Mouse (Mus musculus) intestine, embryonic 14.5 days (tissue): ENCODE measurements around the gene Kcng1. TPM values are rescaled to one million over a fixed set of nuclear protein-coding genes. Genes with fewer than 3 reads are reported as not detected.

ENCODE experiments used
- ATAC-seq: fragments of 200-750 bp; cut with Nextera tagmentation; replicated peaks from 2 replicates; pipeline ENCODE4 v1.8.0; 2017; ENCODE audit warnings: low read depth, moderate number of reproducible peaks, moderate TSS enrichment, moderate library complexity; ENCODE audit not compliant: low FRiP score, low TSS enrichment
- DNase-seq: peaks from one replicate; pipeline ENCODE4 v3.0.0-alpha.2; 2018; ENCODE audit warnings: low spot score
- H3K27ac ChIP-seq: fragments of 300-500 bp; sonication (generic); 2 replicates; pipeline ENCODE4 v1.5.1; 2014; ENCODE audit warnings: low read depth, mild to moderate bottlenecking, control low read depth
- H3K27me3 ChIP-seq: fragments of 300-500 bp; sonication (generic); replicated peaks from 2 replicates; pipeline ENCODE4 v1.6.1; 2014; ENCODE audit warnings: low read length, control low read depth; ENCODE audit not compliant: control insufficient read depth, insufficient read depth
- H3K36me3 ChIP-seq: fragments of 300-500 bp; sonication (generic); 2 replicates; pipeline ENCODE4 v1.6.1; 2014; ENCODE audit warnings: low read length, control low read depth; ENCODE audit not compliant: control insufficient read depth, insufficient read depth
- H3K4me1 ChIP-seq: fragments of 300-500 bp; sonication (generic); replicated peaks from 2 replicates; pipeline ENCODE4 v1.6.1; 2014; ENCODE audit warnings: low read length, control low read depth, mixed read lengths; ENCODE audit not compliant: control insufficient read depth, insufficient read depth
- H3K4me2 ChIP-seq: fragments of 300-500 bp; sonication (generic); 2 replicates; pipeline ENCODE4 v1.6.1; 2014; ENCODE audit warnings: low read length
- H3K4me3 ChIP-seq: fragments of 300-500 bp; sonication (generic); 2 replicates; pipeline ENCODE4 v1.5.1; 2014; ENCODE audit warnings: low read depth, low read length, control low read depth, mixed read lengths
- H3K9ac ChIP-seq: fragments of 300-500 bp; sonication (generic); 2 replicates; pipeline ENCODE4 v1.6.1; 2014; ENCODE audit warnings: mild to moderate bottlenecking, low read length
- H3K9me3 ChIP-seq: fragments of 300-500 bp; sonication (generic); 2 replicates; pipeline ENCODE4 v1.6.1; 2016; ENCODE audit warnings: low read length, control low read depth; ENCODE audit not compliant: control insufficient read depth
- WGBS: fragments of 180-500 bp; shearing (Covaris S2); extraction: QIAGEN DNeasy Blood & Tissue Kit; methylation state at CpG from one replicate; pipeline ENCODE4 v1.1.7; 2014; 5-methylcytosine and 5-hydroxymethylcytosine counted together
- polyA plus RNA-seq: library from polyadenylated mRNA; unstranded; fragments of >200 nt; fragmentation: Nextera tagmentation; extraction: Ambion mirVana; gene quantifications from 2 replicates; pipeline ENCODE4 v1.2.1, GENCODE M21; 2014

Kcng1 gene
- polyA plus RNA-seq, 1 experiment from 2014 or later = 12.0 TPM

DNA sequence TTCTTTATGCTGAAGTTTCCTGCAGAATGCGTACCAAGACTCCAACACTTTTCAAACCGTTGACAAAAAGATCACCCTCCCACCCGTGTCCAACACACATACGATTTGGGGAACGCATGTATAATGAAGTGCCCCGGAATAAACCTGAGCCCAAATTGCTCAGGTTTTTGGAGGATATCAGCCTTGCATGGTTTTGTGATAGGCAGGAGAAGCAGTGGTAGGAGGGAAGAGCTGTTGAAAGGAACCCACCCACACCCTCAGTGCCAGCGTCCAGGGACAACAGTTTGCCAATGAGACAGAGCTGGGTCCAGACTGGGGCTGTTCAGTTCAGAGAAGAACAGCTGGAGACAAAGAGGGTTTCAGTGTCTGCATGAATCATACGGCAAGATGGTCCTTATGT, 18.1 kb upstream of the Kcng1 start:
- no peaks in the 10 kb centered on the region for H3K4me1 ChIP-seq
- H3K9me3 ChIP-seq = no peaks in the 10 kb centered on the region
- H3K9ac ChIP-seq = no peak overlapping the region
- WGBS = 82% methylated on average over 8 of the region's 8 CpGs
- H3K4me3 ChIP-seq = no peak overlapping the region
- H3K27me3 ChIP-seq = no peaks in the 10 kb centered on the region
- ATAC-seq (no peak), DNase-seq (no peak)
- no peaks in the 10 kb centered on the region for H3K36me3 ChIP-seq
- no peak overlapping the region for H3K27ac ChIP-seq
- H3K4me2 ChIP-seq = no peak overlapping the region

DNA sequence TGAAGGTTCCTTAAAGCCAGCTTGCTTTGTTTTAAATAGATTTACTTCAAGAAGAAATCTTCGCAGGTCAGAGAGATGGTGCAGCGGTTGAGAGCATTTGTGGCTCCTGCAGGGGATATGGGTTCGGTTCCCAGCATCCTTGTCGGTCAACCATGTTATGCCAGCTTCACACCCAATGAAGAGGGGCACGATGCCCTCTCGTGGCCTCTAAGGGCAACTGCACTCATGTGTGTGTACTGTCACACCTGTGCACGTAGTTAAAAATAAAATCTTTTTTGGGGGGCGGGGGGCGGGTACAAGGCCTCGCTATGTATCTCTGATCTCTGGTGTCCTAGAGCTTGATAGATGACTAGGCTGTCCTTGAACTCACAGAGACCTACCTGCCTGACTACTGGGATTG, 15.0 kb upstream of the Kcng1 start:
- 0 out of 2 replicates have a peak, but pooled peaks cover 3% of the 10 kb centered on the region for H3K4me1 ChIP-seq
- no peak overlapping the region for H3K4me3 ChIP-seq
- ATAC-seq (no peak), DNase-seq (no peak)
- H3K9ac ChIP-seq = no peak overlapping the region
- H3K9me3 ChIP-seq = no peaks in the 10 kb centered on the region
- H3K4me2 ChIP-seq = no peak overlapping the region
- WGBS = 84% methylated on average over 10 of the region's 10 CpGs
- H3K27ac ChIP-seq = no peak overlapping the region
- H3K27me3 ChIP-seq = no peaks in the 10 kb centered on the region
- no peaks in the 10 kb centered on the region for H3K36me3 ChIP-seq

DNA sequence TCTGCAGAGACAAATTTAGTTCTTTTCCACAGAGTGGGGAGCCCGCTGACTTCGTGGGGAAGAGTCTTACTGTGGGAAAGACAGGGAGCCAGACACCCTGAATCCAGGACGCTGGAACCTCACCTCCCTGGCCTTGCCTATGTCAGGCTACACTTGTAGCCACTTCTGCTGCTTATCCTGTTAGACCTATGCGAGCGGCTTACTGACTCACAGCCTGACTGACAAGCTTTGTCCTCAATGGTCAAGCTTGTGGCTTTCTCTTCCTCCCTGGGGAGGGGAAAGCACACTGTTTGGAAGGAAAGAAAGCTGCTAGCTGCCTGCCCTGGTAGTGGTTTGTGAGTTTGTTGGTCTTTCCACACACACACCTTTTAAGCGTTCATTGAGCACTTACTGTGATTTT, 11.0 kb upstream of the Kcng1 start:
- ATAC-seq (no peak), DNase-seq (no peak)
- H3K4me3 ChIP-seq = no peak overlapping the region
- H3K4me1 ChIP-seq = peaks cover 3% of the 10 kb centered on the region; the same call in 1 of the 2 replicates
- H3K4me2 ChIP-seq = no peak overlapping the region
- H3K9me3 ChIP-seq = no peaks in the 10 kb centered on the region
- H3K36me3 ChIP-seq = no peaks in the 10 kb centered on the region
- H3K27me3 ChIP-seq = no peaks in the 10 kb centered on the region
- H3K27ac ChIP-seq = no peak overlapping the region
- 30% methylated on average over 6 of the region's 6 CpGs for WGBS
- H3K9ac ChIP-seq = no peak overlapping the region

DNA sequence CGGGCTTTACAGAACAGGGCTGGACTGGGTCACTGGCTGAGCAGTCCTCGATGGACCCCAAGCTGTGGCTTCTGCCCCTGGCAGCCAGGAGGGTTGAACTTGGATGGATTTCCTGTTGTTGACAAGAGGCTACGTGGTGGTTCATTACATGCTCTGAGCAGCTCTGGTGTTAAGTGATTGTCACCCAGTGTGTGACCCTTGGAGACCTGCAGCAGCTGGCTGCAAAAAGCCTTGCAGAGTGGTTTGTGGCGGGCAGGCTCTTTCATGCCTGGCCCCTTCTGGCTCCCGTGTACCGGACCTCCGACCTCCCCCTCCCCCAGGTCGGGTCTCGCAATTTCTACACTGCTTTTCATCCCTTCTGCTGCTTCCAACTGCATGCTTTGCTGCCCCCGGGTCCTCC, 10.5 kb upstream of the Kcng1 start:
- Histone ChIP-seq H3K4me1 (peaks cover 3% of the 10 kb centered on the region; the same call in 1 of the 2 replicates), H3K27me3 (no peaks in the 10 kb centered on the region), H3K4me2 (no peak overlapping the region), H3K4me3 (no peak overlapping the region), H3K9ac (no peak overlapping the region), H3K27ac (no peak overlapping the region), H3K36me3 (no peaks in the 10 kb centered on the region), H3K9me3 (no peaks in the 10 kb centered on the region)
- DNase-seq (no peak), ATAC-seq (no peak; the same call in 1 of the 2 replicates)
- 15% methylated on average over 10 of the region's 10 CpGs for WGBS

DNA sequence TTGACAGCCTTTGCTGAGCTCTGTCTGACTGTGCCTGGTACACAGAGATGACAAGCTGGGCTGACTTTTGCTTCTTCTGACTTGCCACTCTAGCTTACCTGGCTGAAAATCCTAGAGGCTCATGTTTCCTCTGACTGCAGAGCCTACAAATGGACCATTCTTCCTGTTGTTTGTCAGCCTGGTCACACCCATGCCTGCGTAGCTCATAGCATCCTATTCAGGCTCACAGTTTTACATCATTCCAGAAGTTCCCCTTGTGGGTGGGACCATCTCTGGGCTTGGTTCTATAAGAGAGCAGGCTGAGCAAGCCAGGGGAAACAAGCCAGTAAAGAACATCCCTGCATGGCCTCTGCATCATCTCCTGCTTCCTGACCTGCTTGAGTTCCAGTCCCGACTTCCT, 8.3 kb upstream of the Kcng1 start:
- ATAC-seq = no peak

DNA sequence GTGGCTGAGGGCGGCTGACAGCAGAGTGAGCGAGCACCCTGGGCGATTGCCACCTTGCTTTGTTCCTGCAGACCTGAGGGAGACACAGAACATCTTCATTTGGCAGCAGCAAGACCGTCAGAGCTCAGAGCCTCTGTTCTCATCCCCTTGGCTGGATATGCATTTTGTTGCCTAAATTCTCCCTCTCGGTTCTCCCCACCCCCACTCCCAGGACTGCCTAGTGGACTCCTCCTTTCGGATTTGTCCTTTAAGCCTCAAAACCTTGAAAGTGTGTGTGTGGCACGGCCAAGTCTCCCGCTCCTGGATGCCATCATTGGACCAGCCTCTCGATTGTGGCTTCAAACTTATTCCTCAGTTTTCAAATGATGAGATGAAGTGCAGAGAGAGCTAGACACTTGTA, 7.5 kb upstream of the Kcng1 start:
- DNase-seq (no peak), ATAC-seq (no peak)
- H3K4me1 ChIP-seq = peaks cover 3% of the 10 kb centered on the region; the same call in 1 of the 2 replicates
- H3K9me3 ChIP-seq = no peaks in the 10 kb centered on the region
- no peak overlapping the region for H3K27ac ChIP-seq
- no peaks in the 10 kb centered on the region for H3K27me3 ChIP-seq
- no peak overlapping the region for H3K9ac ChIP-seq
- 49% methylated on average over 9 of the region's 9 CpGs for WGBS
- no peaks in the 10 kb centered on the region for H3K36me3 ChIP-seq
- no peak overlapping the region for H3K4me3 ChIP-seq
- H3K4me2 ChIP-seq = peak overlapping the region; percentile 11; the same call in 1 of the 2 replicates

More for the DNA sequence above, 8.3 kb upstream of the Kcng1 start:
- H3K4me1 ChIP-seq = peaks cover 3% of the 10 kb centered on the region; the same call in 1 of the 2 replicates
- no peaks in the 10 kb centered on the region for H3K27me3 ChIP-seq
- no peaks in the 10 kb centered on the region for H3K36me3 ChIP-seq
- no peak for DNase-seq
- H3K27ac ChIP-seq = no peak overlapping the region
- no peak overlapping the region for H3K9ac ChIP-seq
- H3K9me3 ChIP-seq = no peaks in the 10 kb centered on the region
- H3K4me3 ChIP-seq = no peak overlapping the region
- WGBS = 67% methylated on average over 2 of the region's 2 CpGs
- H3K4me2 ChIP-seq = no peak overlapping the region

DNA sequence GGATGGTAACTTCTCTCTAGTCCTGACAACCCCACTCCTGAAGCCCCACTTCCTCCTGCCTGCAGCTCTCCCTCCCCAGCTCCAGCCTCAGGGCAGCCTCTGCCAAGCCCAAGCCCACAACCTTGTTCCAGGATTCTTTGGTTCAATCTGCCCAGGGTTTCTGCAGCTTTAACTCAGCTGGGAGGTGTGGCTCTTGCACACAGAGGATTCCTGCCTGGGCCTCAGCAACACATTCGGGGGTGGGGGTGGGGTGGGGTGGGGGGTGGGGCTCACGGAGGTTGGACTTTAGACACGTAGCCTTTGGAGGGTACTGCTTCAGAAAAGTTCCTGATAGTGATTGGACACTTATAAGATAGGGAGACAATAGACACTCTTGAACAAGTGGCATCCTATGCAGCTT, 5.5 kb upstream of the Kcng1 start:
- Histone ChIP-seq H3K27ac (no peak overlapping the region), H3K36me3 (no peaks in the 10 kb centered on the region), H3K4me2 (no peak overlapping the region), H3K4me1 (peaks cover 3% of the 10 kb centered on the region; the same call in 1 of the 2 replicates), H3K9me3 (no peaks in the 10 kb centered on the region), H3K27me3 (peaks cover 4% of the 10 kb centered on the region; the same call in 1 of the 2 replicates), H3K4me3 (no peak overlapping the region), H3K9ac (no peak overlapping the region)
- WGBS = 21% methylated on average over 3 of the region's 3 CpGs
- ATAC-seq (peak; percentile 49; the same call in 1 of the 2 replicates), DNase-seq (no peak)

DNA sequence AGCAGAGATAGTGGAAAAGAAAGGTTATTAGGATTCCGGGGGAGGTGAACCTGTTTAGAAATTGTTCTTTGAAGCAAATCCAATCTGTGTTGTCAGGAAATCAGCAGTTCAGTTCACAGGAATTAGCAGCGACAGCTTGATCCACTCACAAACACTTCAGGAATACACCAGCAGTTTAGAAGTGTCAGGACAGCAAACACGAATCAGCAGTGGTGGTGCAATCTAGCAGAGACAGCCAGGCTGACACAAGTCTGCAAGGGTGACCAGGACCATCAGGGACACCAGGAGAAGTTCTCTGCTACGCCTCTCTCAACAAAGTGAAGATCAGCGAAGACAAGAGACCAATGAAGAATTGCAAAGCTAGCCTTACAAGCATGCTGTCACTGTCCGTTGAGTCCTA, 3.6 kb upstream of the Kcng1 start:
- H3K4me2 ChIP-seq = no peak overlapping the region
- H3K36me3 ChIP-seq = no peaks in the 10 kb centered on the region
- H3K27me3 ChIP-seq = peaks cover 20% of the 10 kb centered on the region
- ATAC-seq (no peak), DNase-seq (no peak)
- H3K4me3 ChIP-seq = no peak overlapping the region
- H3K9me3 ChIP-seq = no peaks in the 10 kb centered on the region
- no peak overlapping the region for H3K27ac ChIP-seq
- H3K9ac ChIP-seq = no peak overlapping the region
- H3K4me1 ChIP-seq = peaks cover 9% of the 10 kb centered on the region
- 86% methylated on average over 6 of the region's 6 CpGs for WGBS

DNA sequence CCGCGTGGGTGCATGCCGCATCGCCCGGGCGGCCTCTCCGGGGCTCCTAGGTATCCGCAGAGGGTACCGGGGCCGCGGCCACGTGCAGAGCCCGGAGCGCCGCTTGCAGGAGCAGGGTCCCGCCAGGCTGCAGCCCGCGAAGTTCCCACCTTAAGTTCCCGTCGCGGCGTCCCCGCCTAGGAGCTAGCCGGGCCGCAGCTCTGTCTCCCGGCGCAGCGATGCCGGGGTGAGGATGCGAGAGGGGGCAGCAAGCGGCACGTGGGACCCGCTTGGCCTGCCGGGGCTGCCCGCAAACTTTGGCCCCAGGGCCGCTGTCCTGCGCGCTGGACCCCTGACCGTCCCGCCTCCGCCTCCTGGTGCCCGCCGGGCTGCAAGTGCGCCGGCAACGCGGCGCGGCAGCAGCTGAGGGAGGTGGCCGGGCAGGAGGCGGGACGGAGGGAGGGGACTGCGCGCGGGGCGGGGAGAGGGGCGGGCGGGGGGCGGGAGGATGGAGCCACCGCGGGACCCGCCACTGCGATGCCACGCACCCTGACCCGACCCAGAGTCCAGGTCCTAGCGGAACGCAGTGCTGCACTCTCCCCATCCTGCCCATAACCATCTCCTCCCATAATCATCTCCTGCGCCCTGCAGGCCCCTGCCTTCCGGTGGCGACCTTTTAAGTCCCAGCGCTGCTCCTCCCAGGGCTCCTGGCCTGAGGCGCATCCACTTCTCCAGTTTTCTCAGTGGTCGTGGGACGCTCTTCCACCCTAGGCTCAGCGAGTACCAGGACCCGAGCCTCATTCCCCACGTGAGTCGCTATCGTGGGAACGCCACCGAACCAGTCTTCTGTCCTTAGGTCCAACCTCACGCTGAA, 581 bp downstream of the Kcng1 start:
- Histone ChIP-seq H3K4me2 (peak overlapping the region; percentile 91), H3K27me3 (peaks cover 50% of the 10 kb centered on the region), H3K27ac (no peak overlapping the region), H3K4me1 (peaks cover 9% of the 10 kb centered on the region), H3K4me3 (peak overlapping the region; percentile 63), H3K36me3 (no peaks in the 10 kb centered on the region), H3K9me3 (no peaks in the 10 kb centered on the region), H3K9ac (peak overlapping the region; percentile 52)
- 1% methylated on average over 72 of the region's 82 CpGs for WGBS
- peak; percentile 76 for DNase-seq
- peak; percentile 77 for ATAC-seq
